Mouse (Mus musculus): ENCODE results near the gene Fkbp15. TPM values are rescaled to one million over a fixed set of nuclear protein-coding genes. Genes with fewer than 3 reads are reported as not detected.
A peak's percentile ranks its signal among the peaks of the same experiment; 100 is the strongest.

The Fkbp15 gene
- 22.7 and 24.5 TPM in 2 replicates for total RNA-seq (2014; rRNA removed)
- polyA plus RNA-seq (2012; rRNA removed) = 17.4 and 20.0 TPM in 2 replicates

GRCm38 (mm10) chr4:62360088-62360804, at the start of gene Fkbp15, which contains the start of gene Slc31a1:
Gene Fkbp15 (minus strand): TSS chr4:62360548.
Gene Slc31a1 (plus strand): TSS chr4:62360727.
- TF ChIP-seq CTCF (IDR thresholded peaks at IDR 0.05; ENCODE audit: low read depth, low read length) = no peak
- peak; percentile 97 for TF ChIP-seq POLR2A (IDR thresholded peaks at IDR 0.05; ENCODE audit: extremely low read depth, insufficient read depth, low read length)
- Histone ChIP-seq H3K4me3 (ENCODE audit: insufficient read depth, low read depth, low read length) (peak within 1 kb of the TSS; percentile 86), H3K27ac (replicated peaks; ENCODE audit: insufficient read depth, low read depth, low read length) (peak within 1 kb of the TSS; percentile 81), H3K27me3 (ENCODE audit: control insufficient read depth, insufficient read depth, low read length) (no peaks in the 10 kb centered on the region), H3K36me3 (ENCODE audit: control insufficient read depth, insufficient read depth, low read length) (peaks cover 4% of the 10 kb centered on the region; the same call in 1 of the 2 replicates), H3K79me2 (ENCODE audit: control insufficient read depth, insufficient read depth, low read length) (peaks cover 19% of the 10 kb centered on the region; the same call in 1 of the 2 replicates), H3K4me1 (ENCODE audit: control insufficient read depth, insufficient read depth, low read length) (peaks cover 8% of the 10 kb centered on the region; the same call in 1 of the 2 replicates), H3K9ac (ENCODE audit: low read depth, low read length) (peak within 1 kb of the TSS; percentile 81)
- DNase-seq (ENCODE audit: extremely low read depth, low read depth, low spot score) = peak; percentile 97
- WGBS = under 1% methylated on average over 51 of the region's 51 CpGs

DNA sequence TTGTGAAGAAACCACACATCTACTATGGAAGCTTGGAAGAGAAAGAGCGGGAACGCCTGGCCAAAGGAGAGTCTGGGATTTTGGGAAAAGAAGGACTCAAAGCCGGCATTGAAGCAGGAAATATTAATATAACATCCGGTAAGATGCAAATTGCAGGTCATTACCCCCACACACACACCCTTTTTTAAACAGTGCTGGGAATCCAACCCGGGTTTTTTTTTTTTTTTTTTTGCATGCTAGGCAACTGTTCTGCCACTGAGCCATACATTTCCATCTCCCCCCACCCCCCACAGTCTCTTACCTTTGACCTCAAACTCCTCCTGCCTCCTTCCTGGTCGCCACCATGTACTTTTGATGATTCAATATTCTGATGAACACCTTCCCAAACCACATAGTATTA, 49.3 kb upstream of the Fkbp15 start:
- H3K79me2 ChIP-seq (ENCODE audit: control insufficient read depth, insufficient read depth, low read length) = peaks cover 14% of the 10 kb centered on the region; the same call in 1 of the 2 replicates
- TF ChIP-seq POLR2A (IDR thresholded peaks at IDR 0.05; ENCODE audit: extremely low read depth, insufficient read depth, low read length) (no peak), CTCF (IDR thresholded peaks at IDR 0.05; ENCODE audit: low read depth, low read length) (no peak)
- H3K4me3 ChIP-seq (ENCODE audit: insufficient read depth, low read depth, low read length) = peak overlapping the region; percentile 71; the same call in 1 of the 2 replicates
- peaks cover 17% of the 10 kb centered on the region for H3K36me3 ChIP-seq (ENCODE audit: control insufficient read depth, insufficient read depth, low read length)
- 13% methylated on average over 6 of the region's 6 CpGs for WGBS
- H3K27me3 ChIP-seq (ENCODE audit: control insufficient read depth, insufficient read depth, low read length) = no peaks in the 10 kb centered on the region
- no peak overlapping the region for H3K27ac ChIP-seq (replicated peaks; ENCODE audit: insufficient read depth, low read depth, low read length)
- no peak for DNase-seq (ENCODE audit: extremely low read depth, low read depth, low spot score)
- peaks cover 4% of the 10 kb centered on the region for H3K4me1 ChIP-seq (ENCODE audit: control insufficient read depth, insufficient read depth, low read length)
- H3K9ac ChIP-seq (ENCODE audit: low read depth, low read length) = peak overlapping the region; percentile 77; the same call in 1 of the 2 replicates

DNA sequence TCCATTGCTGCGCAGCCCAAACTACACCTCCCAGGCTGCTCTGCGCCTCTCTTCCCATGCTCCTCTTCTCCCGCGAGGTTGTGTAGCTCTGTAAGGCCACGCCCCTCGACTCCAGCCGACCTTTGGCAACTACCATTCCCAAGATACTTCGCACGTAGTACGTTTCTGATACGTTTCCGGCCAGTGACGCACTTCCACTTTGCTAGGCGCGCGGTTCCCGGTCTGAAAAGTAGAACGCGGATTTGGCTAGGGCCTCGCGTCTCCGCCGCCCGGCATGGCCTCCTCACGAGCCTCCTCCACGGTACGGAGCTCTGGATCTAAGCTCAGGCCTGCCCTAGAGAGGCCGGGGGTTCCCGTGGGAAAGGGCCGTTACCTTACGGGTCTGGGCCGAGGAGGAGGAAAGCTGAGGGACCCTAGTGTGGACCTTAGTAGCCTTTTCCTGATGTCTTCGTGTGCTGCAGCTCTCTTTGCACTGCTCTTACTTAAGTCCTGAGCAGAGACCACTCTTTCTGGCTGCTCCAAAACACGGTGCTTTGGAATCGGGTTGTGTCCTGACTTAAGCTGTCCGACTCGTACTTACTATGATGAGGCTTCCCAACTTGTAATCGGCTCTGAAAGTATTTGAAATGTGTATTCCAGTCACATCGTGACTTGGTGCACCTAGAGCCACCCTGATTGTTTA, 48.4 kb upstream of the Fkbp15 start, which contains the start of the genes Cdc26 and Prpf4:
Gene Cdc26 (minus strand): TSS at position 42 of the 682 bp plus-strand sequence.
Gene Prpf4 (plus strand): TSS at position 197 of the 682 bp plus-strand sequence.
- peak within 1 kb of the TSS; percentile 71 for H3K4me3 ChIP-seq (ENCODE audit: insufficient read depth, low read depth, low read length)
- H3K79me2 ChIP-seq (ENCODE audit: control insufficient read depth, insufficient read depth, low read length) = peaks cover 16% of the 10 kb centered on the region; the same call in 1 of the 2 replicates
- TF ChIP-seq POLR2A (IDR thresholded peaks at IDR 0.05; ENCODE audit: extremely low read depth, insufficient read depth, low read length) (peak; percentile 74), CTCF (IDR thresholded peaks at IDR 0.05; ENCODE audit: low read depth, low read length) (no peak)
- peaks cover 12% of the 10 kb centered on the region for H3K36me3 ChIP-seq (ENCODE audit: control insufficient read depth, insufficient read depth, low read length)
- peak within 1 kb of the TSS; percentile 65 for H3K27ac ChIP-seq (replicated peaks; ENCODE audit: insufficient read depth, low read depth, low read length)
- peak within 1 kb of the TSS; percentile 77 for H3K9ac ChIP-seq (ENCODE audit: low read depth, low read length)
- H3K27me3 ChIP-seq (ENCODE audit: control insufficient read depth, insufficient read depth, low read length) = no peaks in the 10 kb centered on the region
- peak; percentile 99 for DNase-seq (ENCODE audit: extremely low read depth, low read depth, low spot score)
- WGBS = under 1% methylated on average over 39 of the region's 39 CpGs
- H3K4me1 ChIP-seq (ENCODE audit: control insufficient read depth, insufficient read depth, low read length) = peaks cover 4% of the 10 kb centered on the region

DNA sequence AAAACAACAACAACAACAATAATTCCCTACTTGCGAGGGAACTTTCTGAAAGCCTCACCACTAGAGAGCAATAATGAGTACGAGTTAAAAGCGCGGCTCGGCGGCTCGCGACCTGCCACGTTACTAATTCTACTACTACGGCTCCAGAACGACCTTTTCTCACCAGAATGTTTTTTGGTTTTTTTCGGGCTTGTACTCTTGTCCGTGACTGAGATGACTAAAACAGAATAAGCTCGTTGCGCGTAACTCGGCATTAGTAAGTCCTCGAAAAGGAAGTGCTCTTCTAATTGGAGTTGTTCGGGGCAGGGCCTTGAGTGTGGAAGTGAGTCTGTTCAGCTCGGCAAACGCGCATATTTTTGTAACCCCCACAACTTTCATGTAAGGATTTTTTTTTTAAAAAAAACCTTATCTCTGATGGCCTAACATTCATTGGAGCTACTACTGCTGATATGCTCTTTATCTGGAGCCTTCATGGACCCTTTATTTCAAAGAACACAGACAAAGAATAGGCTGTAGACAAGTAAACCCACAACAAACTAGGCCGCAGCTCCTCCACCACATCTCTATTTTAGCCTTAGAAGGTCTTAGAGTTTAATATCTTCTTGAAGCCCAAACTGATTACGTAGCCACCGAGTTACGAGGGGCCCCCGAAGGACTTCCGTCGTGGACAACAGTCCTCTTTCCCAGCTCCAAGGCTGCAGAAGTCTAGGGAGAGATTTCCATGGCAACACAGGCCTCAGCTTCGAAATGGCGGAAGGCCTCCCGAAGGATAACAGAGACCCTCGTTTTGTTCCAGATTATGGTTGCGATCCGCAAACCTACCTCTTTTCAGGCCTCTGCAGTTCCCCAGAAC, 47.6 kb upstream of the Fkbp15 start:
- Histone ChIP-seq H3K27me3 (ENCODE audit: control insufficient read depth, insufficient read depth, low read length) (no peaks in the 10 kb centered on the region), H3K4me3 (ENCODE audit: insufficient read depth, low read depth, low read length) (peak overlapping the region; percentile 64), H3K36me3 (ENCODE audit: control insufficient read depth, insufficient read depth, low read length) (peaks cover 10% of the 10 kb centered on the region), H3K4me1 (ENCODE audit: control insufficient read depth, insufficient read depth, low read length) (peaks cover 4% of the 10 kb centered on the region), H3K9ac (ENCODE audit: low read depth, low read length) (peak overlapping the region; percentile 74), H3K27ac (replicated peaks; ENCODE audit: insufficient read depth, low read depth, low read length) (peak overlapping the region; percentile 61), H3K79me2 (ENCODE audit: control insufficient read depth, insufficient read depth, low read length) (peaks cover 16% of the 10 kb centered on the region; the same call in 1 of the 2 replicates)
- peak; percentile 72 for DNase-seq (ENCODE audit: extremely low read depth, low read depth, low spot score)
- TF ChIP-seq POLR2A (IDR thresholded peaks at IDR 0.05; ENCODE audit: extremely low read depth, insufficient read depth, low read length) (0 out of 2 replicates have a peak, but pooled peaks have one; percentile 23), CTCF (IDR thresholded peaks at IDR 0.05; ENCODE audit: low read depth, low read length) (peak; percentile 69)
- WGBS = under 1% methylated on average over 35 of the region's 35 CpGs

DNA sequence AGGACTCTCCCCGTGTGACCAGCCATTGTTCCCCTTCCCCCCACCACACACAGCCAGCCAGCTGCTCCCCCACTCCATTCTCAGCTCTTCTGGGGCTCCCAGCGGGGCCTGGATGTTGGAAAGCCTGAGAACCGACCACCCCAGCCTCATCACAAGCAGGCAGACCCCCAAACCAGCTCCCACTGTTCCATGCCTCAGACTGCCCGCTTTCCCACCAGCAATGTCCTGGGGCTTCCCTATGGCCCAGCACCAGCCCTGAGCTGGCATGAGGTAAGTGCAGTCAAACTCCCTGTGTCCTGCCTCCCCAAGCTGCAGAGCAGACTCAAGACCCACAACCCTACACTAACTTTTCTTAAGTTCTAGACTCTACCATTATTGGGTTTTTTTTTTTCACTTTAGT, 45.8 kb upstream of the Fkbp15 start:
- WGBS = 84% methylated on average over 4 of the region's 4 CpGs
- H3K27me3 ChIP-seq (ENCODE audit: control insufficient read depth, insufficient read depth, low read length) = no peaks in the 10 kb centered on the region
- H3K4me1 ChIP-seq (ENCODE audit: control insufficient read depth, insufficient read depth, low read length) = peaks cover 4% of the 10 kb centered on the region
- no peak overlapping the region for H3K27ac ChIP-seq (replicated peaks; ENCODE audit: insufficient read depth, low read depth, low read length)
- H3K4me3 ChIP-seq (ENCODE audit: insufficient read depth, low read depth, low read length) = no peak overlapping the region
- H3K79me2 ChIP-seq (ENCODE audit: control insufficient read depth, insufficient read depth, low read length) = peaks cover 22% of the 10 kb centered on the region; the same call in 1 of the 2 replicates
- H3K36me3 ChIP-seq (ENCODE audit: control insufficient read depth, insufficient read depth, low read length) = peaks cover 10% of the 10 kb centered on the region
- DNase-seq (ENCODE audit: extremely low read depth, low read depth, low spot score) = no peak
- no peak overlapping the region for H3K9ac ChIP-seq (ENCODE audit: low read depth, low read length)
- no peak for TF ChIP-seq POLR2A (IDR thresholded peaks at IDR 0.05; ENCODE audit: extremely low read depth, insufficient read depth, low read length)
- no peak for TF ChIP-seq CTCF (IDR thresholded peaks at IDR 0.05; ENCODE audit: low read depth, low read length)
